Mouse (Mus musculus) lung, adult 18-20 months (tissue): ENCODE results near the gene Ptbp3.
A peak's percentile ranks its signal among the peaks of the same experiment; 100 is the strongest.

Experiments used
- DNase-seq, 2 experiments: peaks; one replicate each; pipeline ENCODE4 v3.0.0; 2022; ENCODE audit warnings: mixed read lengths in 2 of 2

Gene Ptbp3

DNA sequence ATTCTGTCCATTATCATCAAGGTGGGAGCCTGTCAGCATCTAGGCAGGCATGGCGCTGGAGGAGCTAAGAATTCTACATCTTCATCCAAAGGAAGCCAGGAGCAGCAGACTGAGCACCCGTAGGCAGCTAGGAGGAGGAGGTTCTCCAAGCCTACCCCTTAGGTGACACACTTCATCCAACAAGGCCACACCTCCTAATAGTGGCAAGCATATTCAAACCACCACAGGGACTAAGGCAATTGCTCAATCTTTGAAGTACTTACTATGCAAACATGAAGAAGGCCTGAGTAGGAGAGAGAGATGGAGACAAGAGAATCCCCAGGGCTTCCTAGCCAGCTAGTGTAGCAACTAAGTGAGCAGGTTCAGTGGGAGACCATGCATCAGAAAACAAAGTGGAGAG is 58.1 kb downstream of the Ptbp3 start:
- DNase-seq = peak; percentile 5 to 50

DNA sequence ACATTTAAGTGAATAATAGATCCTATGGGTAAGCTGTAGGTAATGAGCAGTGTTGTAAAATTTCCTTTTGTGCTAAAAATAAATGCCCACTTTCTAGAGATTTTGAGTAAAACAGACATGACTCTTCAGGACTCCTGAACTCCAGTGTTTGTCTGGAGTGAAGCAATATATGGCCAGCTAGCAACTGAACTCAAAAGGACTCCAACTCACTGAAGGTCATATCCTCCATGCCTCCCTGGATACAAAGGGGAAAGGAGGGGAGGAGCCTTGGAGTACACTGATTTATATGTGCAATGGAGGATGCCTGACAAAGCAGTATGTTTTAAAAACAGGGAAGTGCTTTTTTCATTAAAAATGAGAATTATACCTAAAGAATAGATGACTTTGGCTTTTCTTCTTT is 77.9 kb downstream of the Ptbp3 start:
- no peak for DNase-seq

DNA sequence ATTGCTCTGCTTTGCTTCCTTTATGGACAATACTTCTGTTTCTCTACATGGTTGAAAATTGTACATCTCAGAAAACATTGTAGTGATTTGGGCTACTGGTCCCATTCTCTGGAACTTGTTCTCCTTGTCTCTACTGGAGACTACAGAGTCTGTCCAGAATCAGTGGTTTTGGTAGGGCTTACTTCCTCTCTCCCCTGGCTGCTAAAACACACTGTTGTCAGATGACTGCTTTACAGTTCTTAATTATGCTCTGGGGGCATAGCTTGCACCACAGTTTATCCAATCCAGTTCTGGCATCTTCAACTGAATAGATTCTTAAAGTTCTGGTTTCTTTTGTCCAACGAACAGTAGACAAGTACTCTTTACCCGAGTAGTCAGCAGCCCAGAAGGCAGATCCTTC is 83.7 kb downstream of the Ptbp3 start:
- DNase-seq = no peak

DNA sequence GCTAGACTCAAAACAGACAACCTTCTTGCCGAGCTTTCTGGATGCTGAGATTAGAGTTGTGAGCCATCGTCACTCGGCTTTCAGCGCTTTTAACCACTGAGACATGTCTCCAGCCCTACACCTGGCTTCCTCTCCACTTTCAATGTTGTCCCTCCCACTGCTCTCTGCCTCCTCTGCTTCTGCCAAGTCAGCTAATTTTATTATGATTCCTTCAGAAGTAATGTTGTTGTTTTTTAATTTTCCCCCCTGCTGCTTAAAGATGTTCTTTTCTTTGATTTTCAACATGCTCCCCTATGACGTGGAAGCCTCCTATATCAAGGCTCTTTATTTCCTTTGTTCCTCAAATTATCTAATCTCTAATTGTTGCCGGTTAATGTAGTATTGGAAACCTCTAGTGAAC is 84.5 kb downstream of the Ptbp3 start:
- DNase-seq = no peak

GRCm38 (mm10) chr4:59462494-59462893 is 86.7 kb downstream of the Ptbp3 start:
- no peak for DNase-seq

DNA sequence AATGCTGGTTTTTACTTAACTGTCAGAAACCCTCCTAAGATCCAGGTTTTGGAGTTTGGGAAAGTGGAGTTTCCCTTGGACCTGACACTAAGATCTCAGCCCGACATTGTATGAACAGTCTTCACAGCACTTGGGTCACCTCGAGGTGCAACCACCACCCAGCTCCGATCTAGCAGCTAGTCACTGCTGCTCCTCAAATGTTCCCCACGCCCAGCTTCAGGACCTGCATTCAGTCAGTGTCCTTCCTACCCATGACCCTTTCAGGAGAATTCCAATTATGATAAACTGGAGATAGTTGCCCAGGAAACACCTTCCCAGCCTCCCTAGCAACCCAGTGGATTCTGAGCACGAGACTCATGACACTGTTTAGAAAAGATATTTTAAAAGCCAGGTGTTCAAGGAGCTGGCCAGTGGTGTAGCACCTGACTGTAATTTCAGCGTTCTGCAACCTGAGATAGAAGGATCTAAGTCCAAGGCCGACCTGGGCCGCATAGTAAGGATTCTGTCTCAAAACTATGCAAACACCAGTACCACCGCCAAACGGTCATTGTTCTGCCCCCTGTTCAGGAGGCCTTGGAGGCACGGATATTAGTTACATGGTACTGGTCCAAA is 87.9 kb downstream of the Ptbp3 start:
- no peak for DNase-seq

DNA sequence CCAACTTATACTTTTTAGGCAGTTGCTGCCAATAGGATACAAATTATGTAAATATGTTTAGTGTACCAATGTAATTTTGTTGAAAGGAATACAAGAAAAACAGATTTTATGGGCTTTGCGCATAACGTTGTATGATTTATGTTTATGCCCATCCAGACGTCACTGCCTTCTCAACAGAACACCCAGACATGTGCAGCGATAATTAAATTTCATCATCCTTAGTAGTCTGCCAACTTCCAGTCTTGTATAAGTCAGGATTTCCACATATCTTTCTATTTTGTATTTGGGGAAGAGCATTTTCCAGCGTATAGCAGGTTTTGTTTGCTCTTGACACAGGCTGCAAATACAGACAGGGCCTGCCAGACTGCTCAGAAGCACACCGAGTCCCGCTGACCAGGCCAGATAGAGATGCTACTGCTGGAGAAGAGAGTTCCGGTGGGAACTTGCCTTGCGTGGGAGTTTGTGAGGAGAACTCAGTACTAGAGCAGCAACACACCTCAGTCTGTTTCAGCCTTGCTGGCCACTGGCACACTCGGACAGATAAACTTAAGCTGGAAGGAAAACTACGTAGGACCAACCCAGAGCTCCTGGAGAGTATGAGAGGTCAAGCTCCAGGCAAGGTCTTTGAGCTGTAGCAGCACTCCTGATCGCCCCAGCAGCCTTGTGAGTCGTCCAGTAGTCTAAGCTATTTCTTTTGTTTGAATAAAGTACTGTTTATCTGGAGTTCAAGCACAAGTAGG is 89.8 kb downstream of the Ptbp3 start:
- DNase-seq = no peak

- DNase-seq = peak; percentile 65 to 72
Observed at GRCm38 (mm10) chr4:59457941-59458340, 91.2 kb downstream of the Ptbp3 start.

DNA sequence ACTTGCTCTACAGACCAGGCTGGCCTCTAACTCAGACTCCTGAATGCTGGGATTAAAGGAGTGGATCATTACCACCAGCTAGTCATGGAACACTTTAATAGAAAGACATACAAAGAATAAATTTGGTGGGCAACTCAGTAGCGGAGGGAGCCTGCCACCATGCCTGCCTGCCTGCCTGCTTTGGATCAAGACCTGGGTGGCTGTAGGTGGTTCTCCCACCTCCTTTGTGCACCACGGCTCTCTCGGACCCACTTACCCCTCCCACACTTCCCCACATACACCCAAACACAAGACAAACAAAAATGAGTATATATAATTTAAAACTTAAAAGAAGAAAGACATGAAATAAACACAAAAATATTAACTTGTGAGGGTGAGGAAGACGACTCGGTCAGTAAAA is 92.1 kb downstream of the Ptbp3 start:
- no peak for DNase-seq

DNA sequence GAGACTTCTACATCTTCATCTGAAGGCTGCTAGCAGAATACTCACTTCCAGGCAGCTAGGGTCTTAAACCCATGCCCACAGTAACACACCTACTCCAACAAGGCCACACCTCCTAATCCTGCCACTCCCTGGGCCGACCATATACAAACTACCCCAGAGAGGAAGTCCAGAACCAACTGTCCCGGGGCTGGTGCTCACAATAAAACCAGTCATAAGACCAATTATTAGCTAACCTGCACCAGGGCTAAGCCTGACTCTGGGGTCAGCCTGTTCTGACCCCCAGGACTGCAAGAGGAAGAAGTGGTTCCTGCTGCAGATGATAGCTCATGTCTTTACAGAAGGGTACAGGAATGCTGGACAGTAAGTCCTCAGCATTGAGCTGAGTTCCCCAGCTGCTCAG is 93.7 kb downstream of the Ptbp3 start:
- no peak for DNase-seq

GRCm38 (mm10) chr4:59454046-59454445 is 95.1 kb downstream of the Ptbp3 start:
- DNase-seq = no peak

- no peak for DNase-seq
Observed at GRCm38 (mm10) chr4:59452503-59452933, 96.6 kb downstream of the Ptbp3 start.

DNA sequence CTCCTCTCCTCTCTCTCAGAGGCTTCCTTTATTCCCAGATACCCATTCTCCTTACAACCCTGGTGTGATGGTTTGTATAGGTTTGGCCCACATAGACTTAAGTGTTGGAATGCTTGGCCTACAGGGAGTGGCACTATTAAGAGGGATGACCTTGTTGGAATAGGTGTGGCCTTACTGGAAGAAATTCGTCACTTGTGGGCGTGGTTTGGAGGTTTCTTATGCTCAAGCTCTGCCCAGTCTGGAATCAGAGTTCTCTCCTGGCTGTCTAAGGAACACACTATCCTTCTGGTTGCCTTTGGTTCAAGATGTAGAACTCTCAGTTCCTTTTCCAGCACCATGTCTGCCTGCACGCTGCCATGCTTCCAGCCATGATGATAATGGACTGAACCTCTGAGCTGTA is 98.3 kb downstream of the Ptbp3 start:
- no peak for DNase-seq

DNA sequence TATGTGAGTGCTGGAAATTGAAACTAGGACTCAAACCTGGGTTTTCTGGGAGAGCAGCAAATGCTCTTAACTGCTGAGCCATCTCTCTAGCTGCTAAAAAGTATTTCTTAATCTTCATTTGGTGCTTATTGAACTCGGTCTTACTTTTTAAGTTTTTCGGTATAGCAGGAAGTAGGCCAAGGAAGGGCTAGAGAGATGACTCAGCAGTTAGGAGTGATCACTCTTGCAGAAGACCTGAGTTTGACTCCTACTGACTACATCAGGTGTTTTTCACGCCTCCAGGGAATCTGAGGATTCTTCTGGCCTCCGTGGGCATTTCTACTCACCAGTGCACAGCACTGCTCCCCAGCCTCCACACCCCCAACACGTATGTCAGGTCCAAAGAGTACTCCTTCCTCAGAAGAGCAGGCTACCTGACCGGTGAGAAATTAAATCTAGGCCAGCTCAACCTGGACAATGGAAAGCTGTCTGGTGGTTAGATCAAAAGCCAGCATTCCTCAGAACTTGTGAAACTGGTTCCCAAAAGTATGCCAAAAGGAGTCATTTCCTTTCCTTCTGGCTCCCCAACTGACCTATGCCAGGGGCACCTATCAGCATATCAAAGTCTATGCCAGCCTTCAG is 98.8 kb downstream of the Ptbp3 start:
- no peak for DNase-seq

DNA sequence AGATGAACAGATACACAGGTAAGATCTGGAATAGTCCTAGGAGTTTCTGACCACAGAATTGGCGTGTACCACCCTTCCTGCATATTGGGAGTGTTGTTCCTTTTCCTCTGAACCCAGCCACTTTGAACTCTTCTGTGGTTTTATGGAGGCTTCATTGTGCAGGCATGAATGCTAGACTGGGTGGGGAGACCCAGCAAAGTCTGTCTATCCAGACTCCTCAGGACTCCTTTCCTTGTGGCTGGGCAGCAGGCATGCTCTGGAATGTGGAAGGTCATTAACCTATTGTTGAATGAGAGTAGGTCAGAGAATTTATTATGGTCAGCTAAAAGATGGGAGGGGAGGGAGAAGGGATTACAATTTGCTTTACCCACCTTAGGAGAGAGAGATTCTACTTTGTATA is 101.9 kb downstream of the Ptbp3 start:
- DNase-seq = no peak

GRCm38 (mm10) chr4:59445516-59445915 is 103.6 kb downstream of the Ptbp3 start:
- no peak for DNase-seq

- DNase-seq = no peak
Observed at GRCm38 (mm10) chr4:59444994-59445393, 104.2 kb downstream of the Ptbp3 start.

DNA sequence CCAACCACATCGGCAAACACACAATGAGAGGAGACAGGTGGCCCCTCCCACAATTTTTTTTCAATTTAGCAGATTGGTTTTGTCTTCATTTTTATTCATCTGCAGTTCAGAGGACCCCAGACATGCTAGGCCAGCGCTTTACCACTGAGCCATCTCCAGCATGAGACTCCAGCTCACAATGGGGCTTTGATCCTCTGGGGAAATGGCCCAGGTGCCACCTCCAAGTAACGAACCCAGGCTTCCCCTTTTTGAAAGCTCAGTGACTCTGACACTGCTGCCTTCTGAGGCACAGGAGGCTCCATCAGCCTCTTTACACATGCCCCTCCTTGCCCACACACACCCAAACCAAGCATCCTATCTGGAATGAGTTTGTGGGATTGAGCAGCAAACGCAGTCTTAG is 105.1 kb downstream of the Ptbp3 start:
- DNase-seq = no peak

- no peak for DNase-seq
Observed at GRCm38 (mm10) chr4:59441265-59441664, 107.9 kb downstream of the Ptbp3 start.

GRCm38 (mm10) chr4:59439960-59440359 is 109.2 kb downstream of the Ptbp3 start:
- peak; percentile 42 to 45 for DNase-seq

DNA sequence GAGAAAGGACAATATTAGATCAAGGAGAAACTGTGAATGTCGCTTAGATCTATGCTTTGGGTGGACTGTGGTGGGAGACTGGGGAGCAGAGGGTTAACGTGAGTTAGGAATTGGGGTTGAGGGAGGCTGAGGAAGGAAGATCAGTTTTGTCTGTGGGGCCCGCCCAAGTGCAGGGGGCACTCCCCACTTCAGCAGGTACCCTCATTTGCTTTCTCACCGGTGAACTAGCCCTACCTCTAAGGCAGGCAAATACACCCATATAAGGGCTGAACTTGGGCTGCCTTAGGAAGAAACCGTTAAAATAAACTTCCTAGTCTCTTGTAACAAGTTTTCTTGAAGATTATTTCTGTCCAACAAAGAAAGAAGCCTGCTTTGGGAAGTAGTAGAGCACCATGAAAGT is 110.1 kb downstream of the Ptbp3 start:
- no peak for DNase-seq

GRCm38 (mm10) chr4:59437990-59438854 is 110.9 kb downstream of the Ptbp3 start, which contains the start of gene Susd1:
Gene Susd1 (minus strand): TSS chr4:59438633.
- DNase-seq = peak; percentile 63 to 70

- DNase-seq = no peak
Observed at GRCm38 (mm10) chr4:59435951-59436350, 113.2 kb downstream of the Ptbp3 start.
